Mouse (Mus musculus): Measurements from ENCODE around the gene Tas1r2. TPM values are rescaled to one million over a fixed set of nuclear protein-coding genes. Genes with fewer than 3 reads are reported as not detected.

The Tas1r2 gene
- polyA plus RNA-seq, 1 experiment from 2014 or later = not detected

- ATAC-seq (ENCODE audit: insufficient number of reproducible peaks, low FRiP score, low TSS enrichment, low read depth) (no peak), DNase-seq (ENCODE audit: low spot score) (no peak)
- no peaks in the 10 kb centered on the region for H3K9me3 ChIP-seq (ENCODE audit: control insufficient read depth, low read length)
- H3K27me3 ChIP-seq (ENCODE audit: control insufficient read depth, insufficient read depth, low read length) = no peaks in the 10 kb centered on the region
- no peak overlapping the region for H3K4me2 ChIP-seq (ENCODE audit: low read depth, severe bottlenecking)
- H3K36me3 ChIP-seq (ENCODE audit: control insufficient read depth, insufficient read depth, low read length) = no peaks in the 10 kb centered on the region
- no peaks in the 10 kb centered on the region for H3K4me1 ChIP-seq (ENCODE audit: control insufficient read depth, insufficient read depth, low read length)
- 82% methylated on average over 5 of the region's 5 CpGs for WGBS
- no peak overlapping the region for H3K27ac ChIP-seq (replicated peaks; ENCODE audit: low read depth, low read length)
- no peak overlapping the region for H3K4me3 ChIP-seq (ENCODE audit: low read depth, low read length)
- no peak overlapping the region for H3K9ac ChIP-seq (ENCODE audit: low read length)
Observed at GRCm38 (mm10) chr4:139631141-139631540, 22.2 kb upstream of the Tas1r2 start.

DNA sequence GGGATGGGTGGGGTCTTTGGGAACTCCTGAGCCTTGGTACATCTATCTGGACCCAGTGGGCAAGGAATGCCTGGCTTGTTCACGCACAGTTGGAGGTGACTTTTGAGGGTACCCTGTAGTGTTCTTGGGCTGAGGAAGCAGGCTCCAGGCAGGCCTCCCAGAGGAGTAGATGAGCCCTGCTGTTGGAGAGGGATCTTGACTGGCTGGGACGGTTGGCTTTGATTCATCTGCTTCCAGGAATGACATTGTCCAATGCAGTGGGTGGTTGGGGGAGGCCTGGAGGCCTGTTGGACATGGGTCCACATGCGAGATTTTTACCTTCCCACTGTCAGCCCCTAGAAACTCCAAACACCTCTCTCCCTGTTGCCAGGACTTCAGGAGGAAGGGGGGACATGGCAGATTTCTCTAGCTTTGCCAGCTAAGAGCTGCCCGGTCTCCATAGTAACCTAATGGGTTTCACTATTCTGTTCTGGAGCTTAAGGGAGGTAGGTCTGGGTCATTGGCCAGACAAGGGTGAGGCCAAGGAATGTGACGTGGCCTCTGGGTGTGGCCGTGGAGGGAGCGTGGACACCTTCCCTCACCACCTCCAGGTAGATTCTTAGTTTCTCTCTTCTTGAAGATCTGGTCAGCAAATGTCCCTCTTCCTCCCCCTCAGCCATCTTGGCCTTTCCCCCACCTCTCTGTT, 21.6 kb upstream of the Tas1r2 start:
- Histone ChIP-seq H3K27me3 (ENCODE audit: control insufficient read depth, insufficient read depth, low read length) (no peaks in the 10 kb centered on the region), H3K9ac (ENCODE audit: low read length) (no peak overlapping the region), H3K4me3 (ENCODE audit: low read depth, low read length) (no peak overlapping the region), H3K4me2 (ENCODE audit: low read depth, severe bottlenecking) (no peak overlapping the region), H3K36me3 (ENCODE audit: control insufficient read depth, insufficient read depth, low read length) (no peaks in the 10 kb centered on the region), H3K9me3 (ENCODE audit: control insufficient read depth, low read length) (no peaks in the 10 kb centered on the region), H3K4me1 (ENCODE audit: control insufficient read depth, insufficient read depth, low read length) (no peaks in the 10 kb centered on the region), H3K27ac (replicated peaks; ENCODE audit: low read depth, low read length) (no peak overlapping the region)
- DNase-seq (ENCODE audit: low spot score) = no peak
- 89% methylated on average over 7 of the region's 7 CpGs for WGBS
- no peak for ATAC-seq (ENCODE audit: insufficient number of reproducible peaks, low FRiP score, low TSS enrichment, low read depth)

GRCm38 (mm10) chr4:139632254-139632580, 21.1 kb upstream of the Tas1r2 start:
- H3K36me3 ChIP-seq (ENCODE audit: control insufficient read depth, insufficient read depth, low read length) = no peaks in the 10 kb centered on the region
- 86% methylated on average over 10 of the region's 10 CpGs for WGBS
- no peaks in the 10 kb centered on the region for H3K27me3 ChIP-seq (ENCODE audit: control insufficient read depth, insufficient read depth, low read length)
- no peak overlapping the region for H3K4me2 ChIP-seq (ENCODE audit: low read depth, severe bottlenecking)
- H3K27ac ChIP-seq (replicated peaks; ENCODE audit: low read depth, low read length) = no peak overlapping the region
- no peak overlapping the region for H3K4me3 ChIP-seq (ENCODE audit: low read depth, low read length)
- DNase-seq (ENCODE audit: low spot score) (no peak), ATAC-seq (ENCODE audit: insufficient number of reproducible peaks, low FRiP score, low TSS enrichment, low read depth) (no peak)
- no peaks in the 10 kb centered on the region for H3K9me3 ChIP-seq (ENCODE audit: control insufficient read depth, low read length)
- H3K9ac ChIP-seq (ENCODE audit: low read length) = no peak overlapping the region
- no peaks in the 10 kb centered on the region for H3K4me1 ChIP-seq (ENCODE audit: control insufficient read depth, insufficient read depth, low read length)

GRCm38 (mm10) chr4:139636373-139636772, 17.0 kb upstream of the Tas1r2 start:
- H3K36me3 ChIP-seq (ENCODE audit: control insufficient read depth, insufficient read depth, low read length) = no peaks in the 10 kb centered on the region
- DNase-seq (ENCODE audit: low spot score) = peak; percentile 89
- H3K27ac ChIP-seq (replicated peaks; ENCODE audit: low read depth, low read length) = no peak overlapping the region
- H3K4me3 ChIP-seq (ENCODE audit: low read depth, low read length) = no peak overlapping the region
- 32% methylated on average over 7 of the region's 7 CpGs for WGBS
- H3K9me3 ChIP-seq (ENCODE audit: control insufficient read depth, low read length) = no peaks in the 10 kb centered on the region
- H3K9ac ChIP-seq (ENCODE audit: low read length) = no peak overlapping the region
- no peak overlapping the region for H3K4me2 ChIP-seq (ENCODE audit: low read depth, severe bottlenecking)
- H3K27me3 ChIP-seq (ENCODE audit: control insufficient read depth, insufficient read depth, low read length) = peaks cover 6% of the 10 kb centered on the region; the same call in 1 of the 2 replicates
- no peak for ATAC-seq (ENCODE audit: insufficient number of reproducible peaks, low FRiP score, low TSS enrichment, low read depth)
- H3K4me1 ChIP-seq (ENCODE audit: control insufficient read depth, insufficient read depth, low read length) = peaks cover 14% of the 10 kb centered on the region

- Histone ChIP-seq H3K27me3 (ENCODE audit: control insufficient read depth, insufficient read depth, low read length) (peaks cover 18% of the 10 kb centered on the region), H3K27ac (replicated peaks; ENCODE audit: low read depth, low read length) (no peak overlapping the region), H3K9me3 (ENCODE audit: control insufficient read depth, low read length) (no peaks in the 10 kb centered on the region), H3K36me3 (ENCODE audit: control insufficient read depth, insufficient read depth, low read length) (no peaks in the 10 kb centered on the region), H3K4me2 (ENCODE audit: low read depth, severe bottlenecking) (no peak overlapping the region), H3K4me1 (ENCODE audit: control insufficient read depth, insufficient read depth, low read length) (peaks cover 24% of the 10 kb centered on the region), H3K4me3 (ENCODE audit: low read depth, low read length) (no peak overlapping the region), H3K9ac (ENCODE audit: low read length) (no peak overlapping the region)
- no peak for DNase-seq (ENCODE audit: low spot score)
- WGBS = 91% methylated on average over 9 of the region's 9 CpGs
- ATAC-seq (ENCODE audit: insufficient number of reproducible peaks, low FRiP score, low TSS enrichment, low read depth) = no peak
Observed at GRCm38 (mm10) chr4:139637847-139638246, 15.5 kb upstream of the Tas1r2 start.

DNA sequence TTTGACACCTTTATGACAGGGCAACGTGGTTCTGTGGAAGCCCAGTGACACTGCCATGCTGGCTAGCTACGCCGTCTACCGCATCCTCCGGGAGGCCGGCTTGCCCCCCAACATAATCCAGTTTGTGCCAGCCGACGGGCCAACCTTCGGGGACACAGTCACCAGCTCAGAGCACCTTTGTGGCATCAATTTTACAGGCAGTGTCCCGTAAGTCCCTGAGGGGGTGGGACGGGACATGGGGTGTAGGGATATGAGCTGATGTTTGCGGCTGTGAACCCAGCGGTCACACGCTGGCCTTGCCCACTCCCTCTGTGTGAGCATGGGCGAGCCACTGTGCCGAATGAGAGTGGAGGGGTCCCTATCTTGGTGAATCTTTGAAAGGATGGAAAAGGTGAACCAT, 15.0 kb upstream of the Tas1r2 start:
- peaks cover 24% of the 10 kb centered on the region for H3K4me1 ChIP-seq (ENCODE audit: control insufficient read depth, insufficient read depth, low read length)
- no peak overlapping the region for H3K4me2 ChIP-seq (ENCODE audit: low read depth, severe bottlenecking)
- H3K9ac ChIP-seq (ENCODE audit: low read length) = no peak overlapping the region
- peaks cover 18% of the 10 kb centered on the region for H3K27me3 ChIP-seq (ENCODE audit: control insufficient read depth, insufficient read depth, low read length)
- no peaks in the 10 kb centered on the region for H3K9me3 ChIP-seq (ENCODE audit: control insufficient read depth, low read length)
- H3K4me3 ChIP-seq (ENCODE audit: low read depth, low read length) = no peak overlapping the region
- no peaks in the 10 kb centered on the region for H3K36me3 ChIP-seq (ENCODE audit: control insufficient read depth, insufficient read depth, low read length)
- ATAC-seq (ENCODE audit: insufficient number of reproducible peaks, low FRiP score, low TSS enrichment, low read depth) (no peak), DNase-seq (ENCODE audit: low spot score) (no peak)
- no peak overlapping the region for H3K27ac ChIP-seq (replicated peaks; ENCODE audit: low read depth, low read length)
- 89% methylated on average over 16 of the region's 16 CpGs for WGBS

DNA sequence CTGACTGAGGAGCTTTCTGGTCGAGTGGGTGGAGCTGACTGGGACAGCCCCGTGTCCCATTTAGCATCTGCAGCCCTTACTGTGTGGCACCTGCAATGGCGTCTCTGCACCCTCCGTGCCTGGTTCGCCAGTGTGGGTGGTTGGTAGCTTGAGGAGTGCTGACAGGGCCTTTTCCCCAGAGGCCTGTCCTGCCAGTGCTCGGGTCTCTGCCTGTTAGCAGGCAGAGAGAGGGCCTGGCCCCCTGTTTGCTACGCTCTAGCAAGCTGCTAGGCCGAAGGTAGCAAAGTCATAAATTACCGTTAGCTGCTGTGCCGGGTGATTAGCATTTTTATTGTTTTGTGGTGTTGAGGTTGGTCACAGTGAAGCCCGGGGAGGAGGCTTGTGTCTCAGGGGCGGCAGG, 13.5 kb upstream of the Tas1r2 start:
- DNase-seq (ENCODE audit: low spot score) (peak; percentile 42), ATAC-seq (ENCODE audit: insufficient number of reproducible peaks, low FRiP score, low TSS enrichment, low read depth) (no peak)
- H3K9me3 ChIP-seq (ENCODE audit: control insufficient read depth, low read length) = no peaks in the 10 kb centered on the region
- no peak overlapping the region for H3K9ac ChIP-seq (ENCODE audit: low read length)
- 0 out of 2 replicates have a peak, but pooled peaks cover 2% of the 10 kb centered on the region for H3K36me3 ChIP-seq (ENCODE audit: control insufficient read depth, insufficient read depth, low read length)
- H3K4me2 ChIP-seq (ENCODE audit: low read depth, severe bottlenecking) = 0 out of 2 replicates have a peak overlapping the region, but pooled peaks have one; percentile 4
- H3K27me3 ChIP-seq (ENCODE audit: control insufficient read depth, insufficient read depth, low read length) = peaks cover 18% of the 10 kb centered on the region
- H3K4me3 ChIP-seq (ENCODE audit: low read depth, low read length) = no peak overlapping the region
- 9% methylated on average over 12 of the region's 12 CpGs for WGBS
- H3K27ac ChIP-seq (replicated peaks; ENCODE audit: low read depth, low read length) = no peak overlapping the region
- H3K4me1 ChIP-seq (ENCODE audit: control insufficient read depth, insufficient read depth, low read length) = peaks cover 24% of the 10 kb centered on the region

GRCm38 (mm10) chr4:139640333-139640732, 13.0 kb upstream of the Tas1r2 start:
- Histone ChIP-seq H3K27ac (replicated peaks; ENCODE audit: low read depth, low read length) (no peak overlapping the region), H3K4me1 (ENCODE audit: control insufficient read depth, insufficient read depth, low read length) (peaks cover 24% of the 10 kb centered on the region), H3K27me3 (ENCODE audit: control insufficient read depth, insufficient read depth, low read length) (peaks cover 18% of the 10 kb centered on the region), H3K4me3 (ENCODE audit: low read depth, low read length) (no peak overlapping the region), H3K36me3 (ENCODE audit: control insufficient read depth, insufficient read depth, low read length) (peaks cover 3% of the 10 kb centered on the region; the same call in 1 of the 2 replicates), H3K9ac (ENCODE audit: low read length) (no peak overlapping the region), H3K9me3 (ENCODE audit: control insufficient read depth, low read length) (no peaks in the 10 kb centered on the region), H3K4me2 (ENCODE audit: low read depth, severe bottlenecking) (0 out of 2 replicates have a peak overlapping the region, but pooled peaks have one; percentile 4)
- ATAC-seq (ENCODE audit: insufficient number of reproducible peaks, low FRiP score, low TSS enrichment, low read depth) (no peak), DNase-seq (ENCODE audit: low spot score) (no peak)
- 44% methylated on average over 12 of the region's 12 CpGs for WGBS

DNA sequence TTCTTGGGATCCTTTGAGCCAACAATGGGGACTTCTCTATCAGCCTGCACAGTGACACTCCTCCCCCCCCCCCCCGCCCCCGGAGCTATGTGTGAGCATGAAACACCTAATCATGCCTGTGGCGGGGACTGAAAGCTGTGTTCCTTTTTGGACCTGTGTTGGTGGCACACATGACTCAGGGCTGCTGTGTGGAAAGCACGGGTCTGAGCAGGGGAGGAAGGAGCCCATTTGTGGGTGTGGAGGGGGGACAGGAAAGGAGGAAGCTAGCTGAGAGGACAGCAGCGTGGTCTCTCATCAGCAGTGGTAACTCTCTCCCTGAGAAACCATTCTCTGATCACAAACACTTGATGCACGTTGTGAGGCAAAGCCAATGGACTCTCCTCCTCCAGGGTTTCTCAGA, 12.6 kb upstream of the Tas1r2 start:
- H3K27ac ChIP-seq (replicated peaks; ENCODE audit: low read depth, low read length) = no peak overlapping the region
- H3K36me3 ChIP-seq (ENCODE audit: control insufficient read depth, insufficient read depth, low read length) = peaks cover 3% of the 10 kb centered on the region; the same call in 1 of the 2 replicates
- DNase-seq (ENCODE audit: low spot score) (no peak), ATAC-seq (ENCODE audit: insufficient number of reproducible peaks, low FRiP score, low TSS enrichment, low read depth) (no peak)
- no peak overlapping the region for H3K4me3 ChIP-seq (ENCODE audit: low read depth, low read length)
- H3K4me1 ChIP-seq (ENCODE audit: control insufficient read depth, insufficient read depth, low read length) = peaks cover 24% of the 10 kb centered on the region
- H3K27me3 ChIP-seq (ENCODE audit: control insufficient read depth, insufficient read depth, low read length) = peaks cover 18% of the 10 kb centered on the region
- WGBS = 46% methylated on average over 6 of the region's 6 CpGs
- H3K4me2 ChIP-seq (ENCODE audit: low read depth, severe bottlenecking) = no peak overlapping the region
- H3K9ac ChIP-seq (ENCODE audit: low read length) = no peak overlapping the region
- H3K9me3 ChIP-seq (ENCODE audit: control insufficient read depth, low read length) = no peaks in the 10 kb centered on the region
